Mouse (Mus musculus) lung, postnatal 4 days (tissue): ENCODE measurements around the gene Slc6a17.

ENCODE experiments used
- DNase-seq, 2 experiments: peaks; one replicate each; pipeline ENCODE4 v3.0.0; 2021

The Slc6a17 gene

GRCm38 (mm10) chr3:107517631-107518108 is at the start of gene Slc6a17:
Gene Slc6a17, minus strand, starts transcription at chr3:107518018.
- peak; percentile 33 to 49 for DNase-seq

- DNase-seq, result peak in 1 of 2 experiments; percentile 6
Observed at GRCm38 (mm10) chr3:107565331-107565730, 47.5 kb upstream of the Slc6a17 start.

- peak in 1 of 2 experiments; percentile 14 for DNase-seq
Observed at GRCm38 (mm10) chr3:107563880-107564279, 46.1 kb upstream of the Slc6a17 start.

GRCm38 (mm10) chr3:107562591-107562990 is 44.8 kb upstream of the Slc6a17 start:
- peak in 1 of 2 experiments; percentile 17 for DNase-seq

GRCm38 (mm10) chr3:107562104-107562503 is 44.3 kb upstream of the Slc6a17 start:
- DNase-seq, result peak in 1 of 2 experiments; percentile 13

- DNase-seq, result peak; percentile 75 to 77
Observed at GRCm38 (mm10) chr3:107559183-107559582, 41.4 kb upstream of the Slc6a17 start.

GRCm38 (mm10) chr3:107558740-107559139 is 40.9 kb upstream of the Slc6a17 start:
- DNase-seq, result no peak

- DNase-seq, result peak in 1 of 2 experiments; percentile 6
Observed at GRCm38 (mm10) chr3:107554842-107555241, 37.0 kb upstream of the Slc6a17 start, which contains the start of gene Ubl4b. Gene Ubl4b, minus strand, starts transcription at chr3:107555073.

- DNase-seq, result peak; percentile 46 to 56
Observed at GRCm38 (mm10) chr3:107550409-107551049, 32.7 kb upstream of the Slc6a17 start.

- DNase-seq, result no peak
Observed at GRCm38 (mm10) chr3:107546956-107547355, 29.1 kb upstream of the Slc6a17 start.

- DNase-seq, result no peak
Observed at GRCm38 (mm10) chr3:107545716-107546412, 28.0 kb upstream of the Slc6a17 start.

- DNase-seq, result peak in 1 of 2 experiments; percentile 13
Observed at GRCm38 (mm10) chr3:107545278-107545677, 27.5 kb upstream of the Slc6a17 start.

- DNase-seq, result no peak
Observed at GRCm38 (mm10) chr3:107543158-107544080, 25.6 kb upstream of the Slc6a17 start.

- DNase-seq, result no peak
Observed at GRCm38 (mm10) chr3:107542584-107542983, 24.8 kb upstream of the Slc6a17 start.

- no peak for DNase-seq
Observed at GRCm38 (mm10) chr3:107537504-107537889, 19.7 kb upstream of the Slc6a17 start.

GRCm38 (mm10) chr3:107536810-107537503 is 19.1 kb upstream of the Slc6a17 start:
- DNase-seq, result peak; percentile 43 to 58

GRCm38 (mm10) chr3:107534951-107535350 is 17.1 kb upstream of the Slc6a17 start:
- no peak for DNase-seq

- DNase-seq, result no peak
Observed at GRCm38 (mm10) chr3:107533532-107533931, 15.7 kb upstream of the Slc6a17 start.

- no peak for DNase-seq
Observed at GRCm38 (mm10) chr3:107530581-107530980, 12.8 kb upstream of the Slc6a17 start.

- no peak for DNase-seq
Observed at GRCm38 (mm10) chr3:107529182-107529581, 11.4 kb upstream of the Slc6a17 start.

GRCm38 (mm10) chr3:107528401-107529118 is 10.7 kb upstream of the Slc6a17 start:
- no peak for DNase-seq

GRCm38 (mm10) chr3:107524547-107524946 is 6.7 kb upstream of the Slc6a17 start:
- no peak for DNase-seq
